Comparison of ENCODE assay signal across 18 mouse cellular contexts in genomic region chr5:104061936-104062772, GRCm38 (mm10). TPM values are rescaled to one million over a fixed set of nuclear protein-coding genes. Genes with fewer than 3 reads are reported as not detected.
DNase-seq lines count a peak whose midpoint lies in the region; ATAC-seq and TF ChIP-seq lines count a peak whose summit lies in the region.
"Had no signal": no experiment of that assay in that cellular context is flagged by ENCODE, and none has a peak within 500 bp of the region (broad histone marks: within the 10 kb centered on the region; RNA-seq: fewer than 3 reads in every experiment).

No protein-coding gene starts in this region.

- H3K9ac ChIP-seq in liver, embryonic 13.5 days: peak overlapping the region; percentile 68
- H3K9ac ChIP-seq in lung, postnatal 0 days (replicated peaks; ENCODE audit: low read depth): no peak overlapping the region
- H3K9ac ChIP-seq: embryonic facial prominence, embryonic 12.5 days; kidney, embryonic 15.5 days; limb, embryonic 12.5 days had no signal

- no peak for TF ChIP-seq EP300 in lung, postnatal 0 days (IDR thresholded peaks at IDR 0.05)

- no peaks in the 10 kb centered on the region for H3K27me3 ChIP-seq in liver, embryonic 13.5 days
- no peaks in the 10 kb centered on the region for H3K27me3 ChIP-seq in lung, postnatal 0 days (replicated peaks; ENCODE audit: insufficient read depth, low read length)
- H3K27me3 ChIP-seq: embryonic facial prominence, embryonic 12.5 days; kidney, embryonic 15.5 days; limb, embryonic 12.5 days had no signal

- peak overlapping the region; percentile 65 for H3K4me2 ChIP-seq in liver, embryonic 13.5 days
- no peak overlapping the region for H3K4me2 ChIP-seq in lung, postnatal 0 days (replicated peaks; ENCODE audit: low read depth, low read length)
- H3K4me2 ChIP-seq: embryonic facial prominence, embryonic 12.5 days; heart, embryonic 11.5 days; kidney, embryonic 15.5 days; limb, embryonic 12.5 days had no signal

- WGBS in liver, embryonic 13.5 days (ENCODE audit: insufficient replicate concordance): 79% methylated on average over 13 of the region's 13 CpGs
- WGBS in lung, postnatal 0 days: 85% methylated on average over 13 of the region's 13 CpGs

- H3K9me3 ChIP-seq in liver, embryonic 13.5 days (replicated peaks): no peaks in the 10 kb centered on the region
- H3K9me3 ChIP-seq in lung, postnatal 0 days (ENCODE audit: low read length): no peaks in the 10 kb centered on the region
- H3K9me3 ChIP-seq: embryonic facial prominence, embryonic 12.5 days; kidney, embryonic 15.5 days; limb, embryonic 12.5 days had no signal

- peak overlapping the region; percentile 5; the same call in 1 of the 2 replicates for H3K4me3 ChIP-seq in liver, embryonic 13.5 days (replicated peaks)
- H3K4me3 ChIP-seq in lung, postnatal 0 days (ENCODE audit: low read depth, low read length): no peak overlapping the region
- H3K4me3 ChIP-seq: embryonic facial prominence, embryonic 12.5 days; kidney, embryonic 15.5 days; limb, embryonic 12.5 days had no signal

- peak; percentile 35 to 41 for DNase-seq in frontal cortex, adult 2 months (ENCODE audit: extremely low spot score in 1 of 2, low spot score in 1 of 2)
- DNase-seq in frontal cortex, postnatal 25 days (ENCODE audit: low spot score in 2 of 2): no peak
- DNase-seq in ovary, adult 18-20 months (ENCODE audit: low spot score): peak; percentile 13
- no peak for DNase-seq in ovary, postnatal 14 days (ENCODE audit: low spot score)
- no peak for DNase-seq in liver, embryonic 13.5 days
- no peak for DNase-seq in lung, postnatal 0 days (ENCODE audit: low spot score)
- DNase-seq in neural tube, embryonic 10.5 days (ENCODE audit: extremely low spot score, low spot score): no peak
- DNase-seq in adrenal gland, postnatal 36 days: no peak
- DNase-seq: adrenal gland, postnatal 14 days; spleen, adult 18-20 months; thymus, adult 18-20 months had no signal

- H3K4me1 ChIP-seq in liver, embryonic 13.5 days (replicated peaks): peaks cover 40% of the 10 kb centered on the region
- H3K4me1 ChIP-seq in lung, postnatal 0 days (ENCODE audit: insufficient read depth, low read depth, low read length): no peaks in the 10 kb centered on the region
- H3K4me1 ChIP-seq: embryonic facial prominence, embryonic 12.5 days; limb, embryonic 12.5 days had no signal

- peak; percentile 68 for ATAC-seq in liver, embryonic 13.5 days (ENCODE audit: low read depth)
- ATAC-seq in lung, postnatal 0 days: no peak
- ATAC-seq: forebrain, embryonic 16.5 days had no signal

- H3K36me3 ChIP-seq in liver, embryonic 13.5 days: peaks cover 70% of the 10 kb centered on the region
- peaks cover 25% of the 10 kb centered on the region for H3K36me3 ChIP-seq in lung, postnatal 0 days (ENCODE audit: insufficient read depth, low read length)

- no peak for TF ChIP-seq CTCF in lung, postnatal 0 days (IDR thresholded peaks at IDR 0.05)

- peak overlapping the region; percentile 95 for H3K27ac ChIP-seq in liver, embryonic 13.5 days
- no peak overlapping the region for H3K27ac ChIP-seq in lung, postnatal 0 days (ENCODE audit: low read length)
- H3K27ac ChIP-seq: embryonic facial prominence, embryonic 12.5 days; kidney, embryonic 15.5 days; limb, embryonic 12.5 days had no signal

RNA-seq across cellular contexts. Expression of gene Gm17660, which starts 15.3 kb away (rescaled TPM):
- polyA plus RNA-seq in frontal cortex, adult 2 months (2012; rRNA removed): not detected in 2 replicates
- polyA plus RNA-seq in liver, embryonic 13.5 days (2015; fragmentation: Nextera tagmentation; extraction: Ambion mirVana): not detected in 2 replicates
- not detected in 2 replicates for polyA plus RNA-seq in lung, postnatal 0 days (2015; fragmentation: Nextera tagmentation; extraction: Ambion mirVana)
- not detected for total RNA-seq in adrenal gland, postnatal 36 days (2021)
- total RNA-seq: adrenal gland, postnatal 14 days; neutrophil, adult 5-6 weeks had no signal
- polyA plus RNA-seq: embryonic facial prominence, embryonic 12.5 days; forebrain, embryonic 16.5 days; heart, embryonic 11.5 days; hindbrain, embryonic 11.5 days; limb, embryonic 12.5 days had no signal

RNA-seq across cellular contexts. Expression of gene Nudt9, which starts 16.0 kb away (rescaled TPM):
- 79.1 and 81.9 TPM in 2 replicates for polyA plus RNA-seq in frontal cortex, adult 2 months (2012; rRNA removed)
- polyA plus RNA-seq in liver, embryonic 13.5 days (2015; fragmentation: Nextera tagmentation; extraction: Ambion mirVana): 84.0 and 89.0 TPM in 2 replicates
- polyA plus RNA-seq in lung, postnatal 0 days (2015; fragmentation: Nextera tagmentation; extraction: Ambion mirVana): 58.8 and 66.0 TPM in 2 replicates
- total RNA-seq in adrenal gland, postnatal 36 days (2021): 10 to 100 TPM; 58.6 to 67.5 TPM

RNA-seq across cellular contexts. Expression of gene Hsd17b11, which starts 40.4 kb away (rescaled TPM):
- polyA plus RNA-seq in frontal cortex, adult 2 months (2012; rRNA removed): 48.7 and 49.3 TPM in 2 replicates
- polyA plus RNA-seq in liver, embryonic 13.5 days (2015; fragmentation: Nextera tagmentation; extraction: Ambion mirVana): 2.1 and 2.6 TPM in 2 replicates
- 15.9 and 17.8 TPM in 2 replicates for polyA plus RNA-seq in lung, postnatal 0 days (2015; fragmentation: Nextera tagmentation; extraction: Ambion mirVana)
- total RNA-seq in adrenal gland, postnatal 36 days (2021): 10 to 100 TPM; 50.4 to 80.2 TPM

RNA-seq across cellular contexts. Expression of gene Sparcl1, which starts 51.4 kb away (rescaled TPM):
- polyA plus RNA-seq in frontal cortex, adult 2 months (2012; rRNA removed): 1,576 and 1,727 TPM in 2 replicates
- polyA plus RNA-seq in liver, embryonic 13.5 days (2015; fragmentation: Nextera tagmentation; extraction: Ambion mirVana): 2.0 TPM in 2 replicates
- polyA plus RNA-seq in lung, postnatal 0 days (2015; fragmentation: Nextera tagmentation; extraction: Ambion mirVana): 285 and 301 TPM in 2 replicates
- 10 to 100 TPM; 24.9 to 34.7 TPM for total RNA-seq in adrenal gland, postnatal 36 days (2021)
- total RNA-seq: neutrophil, adult 5-6 weeks had no signal

Comparison
In these comparisons a context has a peak if more than half of its experiments do, and no peak if none do; other contexts are left out.
1. DNase-seq: peak in frontal cortex, adult 2 months (2 of 2) and ovary, adult 18-20 months (single experiment); none in frontal cortex, postnatal 25 days (0 of 2), ovary, postnatal 14 days (single experiment), liver, embryonic 13.5 days (single experiment), lung, postnatal 0 days (single experiment), neural tube, embryonic 10.5 days (single experiment) and adrenal gland, postnatal 36 days (0 of 2).